Mouse (Mus musculus): Measurements from ENCODE around the gene AI593442. TPM values are rescaled to one million over a fixed set of nuclear protein-coding genes. Genes with fewer than 3 reads are reported as not detected.

AI593442 gene
- total RNA-seq (2017), result not detected in 2 replicates

DNA sequence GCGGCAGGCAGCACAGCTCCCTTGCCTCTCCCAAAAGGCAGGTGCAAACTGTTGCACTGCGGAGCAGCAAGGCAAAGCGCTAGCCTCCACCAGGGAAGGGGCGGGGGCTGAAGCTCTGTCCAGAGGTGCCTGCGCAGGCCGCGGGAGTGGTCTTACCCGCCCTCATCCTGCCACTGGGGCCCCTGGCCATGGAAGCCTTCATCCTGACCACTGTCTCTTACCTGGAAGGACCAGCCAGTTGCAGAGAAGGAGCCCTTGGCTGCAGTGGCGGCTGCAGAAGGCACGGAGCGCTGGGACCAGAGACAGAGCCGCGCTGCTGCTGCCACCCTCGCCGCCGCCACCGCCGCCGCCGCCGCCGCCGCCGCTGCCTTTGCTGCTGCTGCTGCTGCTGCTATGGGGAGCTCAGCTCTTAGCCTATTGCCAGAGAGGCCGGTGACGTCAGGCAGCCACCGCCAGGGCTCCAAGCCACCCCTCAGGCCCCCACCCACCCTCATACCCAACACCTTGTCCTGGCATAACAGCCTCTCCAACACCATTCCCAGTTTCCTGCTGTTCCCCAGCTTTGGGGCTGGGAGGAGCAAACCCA lies at the start of gene AI593442:
TSS of gene AI593442 (minus strand) at position 419 of the 586 bp plus-strand sequence.
- no peak for ATAC-seq (ENCODE audit: extremely low read depth, insufficient number of reproducible peaks, low FRiP score, poor library complexity, severe bottlenecking)

DNA sequence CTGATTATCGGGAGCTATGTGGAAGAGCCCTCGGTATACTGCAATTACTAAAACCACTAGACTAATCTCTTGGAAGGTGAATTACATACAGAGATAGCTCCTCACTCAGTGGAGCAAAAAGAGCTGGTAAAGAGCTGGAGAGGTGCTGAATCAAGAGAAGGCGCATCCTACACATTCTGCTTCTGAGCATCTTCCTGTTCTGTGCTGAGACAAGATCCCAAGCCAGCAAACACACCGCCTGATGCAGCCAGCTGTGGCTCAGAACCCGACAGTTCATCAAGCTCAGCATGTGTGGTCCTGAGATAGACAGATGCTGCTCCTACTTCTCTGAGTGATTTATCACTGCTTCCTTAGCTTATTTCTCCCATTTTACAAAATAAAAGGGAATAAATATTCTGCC lies 49.2 kb upstream of the AI593442 start:
- ATAC-seq (ENCODE audit: extremely low read depth, insufficient number of reproducible peaks, low FRiP score, poor library complexity, severe bottlenecking), result no peak

DNA sequence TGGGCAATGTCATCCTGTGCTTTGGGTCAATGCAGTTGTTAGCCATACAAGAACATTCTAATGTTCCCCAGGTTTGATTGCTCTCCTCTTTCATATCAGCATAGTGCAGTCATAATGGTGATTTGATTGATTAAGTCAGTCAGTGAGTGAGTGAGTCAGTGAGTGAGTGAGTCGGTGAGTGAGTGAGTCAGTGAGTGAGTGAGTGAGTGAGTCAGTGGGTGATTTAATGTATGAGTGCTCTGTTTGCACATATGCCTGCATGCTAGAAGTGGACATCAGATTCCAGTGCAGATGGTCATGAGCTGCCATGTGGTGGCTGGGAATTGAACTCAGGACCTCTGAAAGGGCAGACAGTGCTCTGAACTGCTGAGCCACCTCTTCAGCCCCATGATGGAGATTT lies 43.0 kb upstream of the AI593442 start:
- ATAC-seq (ENCODE audit: extremely low read depth, insufficient number of reproducible peaks, low FRiP score, poor library complexity, severe bottlenecking), result no peak

DNA sequence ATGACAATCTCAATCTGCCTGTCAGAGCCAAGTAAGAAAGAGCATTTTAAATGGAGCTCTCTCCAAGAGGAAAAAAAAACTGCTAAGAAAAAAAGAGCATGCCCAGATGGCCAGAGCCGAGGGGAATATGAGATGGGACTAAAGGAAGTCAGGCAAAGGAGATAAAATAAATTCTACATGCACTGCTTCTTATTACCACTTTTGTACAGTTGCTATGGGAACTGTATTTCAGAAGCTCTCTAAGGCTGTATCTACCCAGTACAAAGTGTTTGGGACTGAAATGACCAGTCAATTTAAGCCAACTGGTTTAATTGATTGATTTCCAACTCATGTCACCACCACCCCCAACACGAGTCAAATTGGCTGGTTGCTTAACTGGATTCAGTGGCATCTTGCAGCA lies 40.0 kb upstream of the AI593442 start:
- no peak for ATAC-seq (ENCODE audit: extremely low read depth, insufficient number of reproducible peaks, low FRiP score, poor library complexity, severe bottlenecking)

DNA sequence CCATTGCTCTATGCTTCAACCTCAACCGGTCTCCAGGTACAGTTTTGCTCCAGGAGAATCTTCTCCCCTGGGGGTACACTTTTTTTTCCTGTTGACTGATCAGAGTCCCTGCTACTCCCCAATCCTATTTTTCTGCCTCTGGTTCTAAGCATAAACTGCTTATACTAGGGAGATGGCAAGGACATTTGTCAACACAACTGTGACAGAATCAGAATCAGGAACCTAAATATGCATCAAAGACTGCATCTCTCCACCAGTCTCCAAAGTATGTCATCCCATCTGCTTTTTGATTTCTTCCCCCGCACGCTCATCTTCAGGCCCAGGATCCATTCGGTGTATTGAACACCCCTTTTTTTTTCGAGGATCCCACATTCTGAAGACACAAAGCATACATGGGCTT lies 456 bp upstream of the AI593442 start:
- ATAC-seq (ENCODE audit: extremely low read depth, insufficient number of reproducible peaks, low FRiP score, poor library complexity, severe bottlenecking), result no peak

DNA sequence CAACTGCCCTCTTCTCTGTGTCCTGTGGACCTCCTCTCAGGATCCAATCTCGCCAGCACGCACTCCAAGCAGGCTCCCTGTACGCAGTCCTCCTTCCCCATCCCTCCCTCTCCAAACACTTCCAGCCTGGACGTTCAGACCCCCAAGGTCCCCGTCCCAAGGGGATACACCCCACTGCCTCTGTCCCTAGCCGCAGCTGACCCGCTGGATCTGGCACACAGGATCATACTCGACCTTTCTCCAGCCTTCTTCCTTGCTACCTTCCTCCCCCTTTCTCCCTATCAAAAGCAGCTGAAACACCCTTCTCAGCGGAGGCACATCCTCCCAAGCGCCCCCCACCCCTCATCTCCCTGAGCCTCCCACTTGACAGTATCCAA lies 753 bp downstream of the AI593442 start:
- ATAC-seq (ENCODE audit: extremely low read depth, insufficient number of reproducible peaks, low FRiP score, poor library complexity, severe bottlenecking), result no peak

DNA sequence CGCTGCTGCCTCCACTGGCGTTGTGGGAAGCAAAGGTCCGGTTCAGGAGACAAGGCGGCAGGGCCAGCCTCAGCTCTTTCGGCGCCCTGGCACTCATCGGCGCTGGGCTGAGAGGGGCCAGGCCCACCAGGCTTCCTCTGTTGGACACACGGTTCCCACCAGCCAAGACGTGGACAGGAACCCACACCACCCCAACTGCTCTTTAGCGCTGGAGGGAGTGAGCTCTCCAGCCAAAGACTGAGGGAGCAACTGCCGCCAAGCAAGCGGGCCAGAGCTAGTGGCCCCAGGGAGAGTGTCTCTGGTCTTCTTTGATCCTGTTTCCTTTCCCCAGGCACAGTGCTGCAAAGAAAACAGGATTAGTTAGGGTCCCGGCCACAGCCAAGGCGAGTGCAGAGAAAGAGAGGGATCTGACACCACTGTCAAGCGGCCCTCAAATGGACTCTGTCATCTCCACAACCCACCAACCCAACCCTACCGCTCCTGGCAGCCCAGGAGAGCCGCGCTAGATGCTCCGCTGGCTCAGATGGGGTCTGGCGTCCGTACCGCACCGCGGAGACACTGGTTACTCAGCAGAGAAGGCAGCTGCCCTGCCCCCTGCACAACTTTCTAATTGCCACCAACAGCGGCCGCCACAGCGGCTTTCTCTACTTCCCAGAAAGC lies 1.3 kb downstream of the AI593442 start:
- no peak for ATAC-seq (ENCODE audit: extremely low read depth, insufficient number of reproducible peaks, low FRiP score, poor library complexity, severe bottlenecking)

DNA sequence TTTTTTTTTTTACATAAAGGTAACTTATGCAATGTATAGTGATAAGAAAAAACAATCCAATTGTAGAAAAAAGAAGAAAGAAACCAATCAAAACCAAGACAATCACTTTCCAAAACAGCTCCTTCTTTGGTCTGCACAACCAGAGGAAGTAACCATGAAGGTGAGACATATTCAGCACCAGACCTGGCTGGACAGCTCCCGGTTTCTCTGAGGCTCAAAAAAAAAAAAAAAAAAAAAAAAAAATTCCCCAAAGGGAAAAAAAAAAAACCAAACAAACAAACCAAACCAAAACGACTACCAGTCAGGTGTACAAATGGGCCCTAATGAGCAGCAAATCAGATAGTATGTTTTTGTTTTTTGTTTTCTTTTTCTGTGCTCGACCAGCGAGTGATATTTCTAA lies 3.0 kb downstream of the AI593442 start:
- ATAC-seq (ENCODE audit: extremely low read depth, insufficient number of reproducible peaks, low FRiP score, poor library complexity, severe bottlenecking), result no peak

DNA sequence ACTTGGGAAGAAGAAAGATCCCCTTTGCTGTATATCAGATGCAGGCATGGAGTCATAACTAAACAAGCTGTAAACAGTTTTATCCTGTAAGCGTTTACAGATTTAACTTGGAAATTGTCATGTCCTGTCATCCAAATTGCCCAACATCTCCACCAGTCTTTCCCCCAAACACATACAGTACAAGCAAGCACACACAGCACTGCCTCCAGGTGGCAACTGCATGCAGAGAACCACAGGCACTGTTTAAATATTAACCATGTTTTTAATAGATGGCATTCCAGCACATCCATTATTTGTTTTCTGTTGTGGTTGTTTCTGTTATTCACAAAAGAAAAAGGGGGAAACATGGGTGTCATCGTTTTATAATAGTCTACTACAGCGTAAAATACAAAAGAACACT lies 3.6 kb downstream of the AI593442 start:
- ATAC-seq (ENCODE audit: extremely low read depth, insufficient number of reproducible peaks, low FRiP score, poor library complexity, severe bottlenecking), result no peak

DNA sequence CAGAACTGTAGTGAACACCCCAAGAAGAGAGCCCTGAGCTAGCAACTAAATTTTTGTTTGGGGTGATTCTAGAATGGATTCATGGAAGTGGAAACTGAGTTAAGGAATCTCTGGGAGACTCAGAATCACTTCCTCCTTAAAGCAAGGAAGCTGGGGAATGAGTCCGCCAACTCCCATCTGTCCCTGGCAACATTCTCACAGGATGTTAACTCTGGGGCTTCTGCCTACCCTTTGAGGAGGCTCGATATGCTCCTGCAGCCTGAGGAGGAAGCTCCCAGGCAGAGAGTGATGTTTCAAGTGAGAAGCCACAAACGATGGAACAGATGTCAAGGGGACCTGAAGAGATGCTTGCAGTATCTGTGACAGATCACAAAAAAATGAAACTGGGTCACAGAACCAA lies 18.2 kb downstream of the AI593442 start:
- no peak for ATAC-seq (ENCODE audit: extremely low read depth, insufficient number of reproducible peaks, low FRiP score, poor library complexity, severe bottlenecking)

DNA sequence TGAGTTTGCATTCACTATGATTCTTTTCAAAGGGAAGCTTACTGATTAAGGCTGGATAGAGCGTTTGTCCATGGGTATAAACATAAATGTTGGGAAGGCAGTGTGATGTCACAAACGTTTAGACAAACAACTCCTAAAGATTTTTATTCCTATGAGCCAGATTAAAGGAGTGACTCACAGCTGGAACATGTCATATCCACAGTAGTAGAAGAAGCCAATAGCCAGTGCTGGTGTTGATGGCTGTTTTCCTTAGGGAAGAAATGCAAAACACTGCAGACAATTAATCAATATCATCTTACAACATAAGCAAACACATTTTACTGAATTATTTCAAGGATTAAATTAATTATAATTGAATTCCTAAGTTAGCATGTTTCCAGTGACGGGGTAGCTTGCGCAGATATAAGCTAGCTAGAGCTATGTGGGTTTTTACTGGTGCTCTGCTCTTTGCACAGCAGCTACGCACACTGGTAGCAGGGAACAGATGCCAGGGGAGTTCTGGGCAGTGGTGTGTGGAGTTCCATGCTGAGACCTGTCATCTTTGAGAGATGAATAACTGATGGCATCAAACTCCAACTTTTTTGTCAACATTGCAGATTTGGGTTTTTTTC lies 29.1 kb downstream of the AI593442 start:
- no peak for ATAC-seq (ENCODE audit: extremely low read depth, insufficient number of reproducible peaks, low FRiP score, poor library complexity, severe bottlenecking)

DNA sequence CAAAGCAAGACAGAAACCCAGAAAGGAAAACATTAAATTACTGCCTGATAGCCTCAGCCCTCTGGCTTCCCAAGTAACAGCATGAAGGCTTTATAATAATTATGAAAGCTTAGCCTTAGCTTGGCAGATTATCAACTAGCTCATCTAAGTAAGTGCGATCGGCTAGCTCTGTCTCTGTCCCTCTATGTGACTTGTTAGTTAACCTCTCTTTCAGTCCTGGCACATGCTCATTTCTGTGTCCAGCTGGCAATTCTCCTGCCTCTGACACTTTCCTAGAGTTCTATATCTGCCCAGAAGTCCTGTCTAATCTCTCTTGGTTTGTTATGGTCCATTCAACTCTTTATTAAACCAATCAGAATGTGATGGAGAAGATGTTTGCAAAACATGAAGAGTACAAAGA lies 34.3 kb downstream of the AI593442 start:
- ATAC-seq (ENCODE audit: extremely low read depth, insufficient number of reproducible peaks, low FRiP score, poor library complexity, severe bottlenecking), result no peak

DNA sequence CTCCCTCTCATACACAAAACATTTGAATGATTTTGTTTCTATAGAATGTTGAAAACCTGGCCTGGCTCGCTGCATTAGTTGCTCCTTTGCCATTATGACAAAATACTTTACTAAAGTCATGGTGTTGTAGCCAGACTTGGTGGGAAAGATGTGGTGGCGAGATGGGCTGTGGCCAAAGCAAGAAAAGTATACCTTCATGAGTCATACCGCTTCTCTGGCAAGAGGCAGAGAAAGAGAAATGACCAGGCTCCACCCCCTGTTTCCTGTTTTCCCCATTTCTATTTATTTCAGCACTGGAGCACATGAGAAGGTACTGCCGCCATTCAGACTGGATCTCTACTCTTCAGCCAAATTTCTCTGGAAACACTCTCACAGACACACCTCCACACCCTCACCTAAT lies 35.0 kb downstream of the AI593442 start:
- no peak for ATAC-seq (ENCODE audit: extremely low read depth, insufficient number of reproducible peaks, low FRiP score, poor library complexity, severe bottlenecking)

DNA sequence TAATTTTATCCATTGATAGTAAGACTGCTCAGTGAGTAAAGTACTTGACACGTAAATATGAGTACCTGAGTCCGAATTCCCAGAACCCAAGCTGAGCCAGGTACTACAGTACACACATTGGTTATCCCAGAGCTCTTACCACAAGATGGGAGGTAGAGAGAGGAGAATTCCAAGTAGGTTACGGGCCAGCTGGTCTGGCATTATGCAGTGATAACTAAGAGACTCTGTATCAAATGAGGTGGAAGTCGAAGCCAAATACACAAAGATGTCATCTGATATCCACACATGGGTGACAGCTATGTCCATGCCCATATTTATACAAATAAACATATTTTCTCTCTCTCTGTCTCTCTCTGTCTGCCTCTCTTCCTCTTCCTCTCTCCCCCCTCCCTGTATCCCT lies 35.4 kb downstream of the AI593442 start:
- no peak for ATAC-seq (ENCODE audit: extremely low read depth, insufficient number of reproducible peaks, low FRiP score, poor library complexity, severe bottlenecking)

DNA sequence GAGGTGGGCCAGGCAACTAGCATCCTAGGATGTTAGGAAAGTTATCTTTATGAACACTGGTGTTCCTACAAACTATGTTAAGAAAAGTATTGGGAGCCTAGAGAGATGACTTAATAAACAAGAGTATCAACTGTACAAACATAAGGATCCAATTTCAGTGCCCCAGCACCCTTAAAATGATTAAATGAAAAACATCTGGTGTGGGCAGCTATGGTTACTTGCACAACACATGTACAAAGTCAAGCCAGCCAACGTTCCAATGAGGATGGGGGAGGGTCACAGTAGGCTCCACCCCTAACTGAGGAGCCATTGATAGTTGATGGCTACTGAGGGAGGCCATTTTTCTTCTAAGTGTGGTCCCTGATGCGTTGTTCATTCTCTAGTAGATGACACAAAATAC lies 43.6 kb downstream of the AI593442 start:
- no peak for ATAC-seq (ENCODE audit: extremely low read depth, insufficient number of reproducible peaks, low FRiP score, poor library complexity, severe bottlenecking)

DNA sequence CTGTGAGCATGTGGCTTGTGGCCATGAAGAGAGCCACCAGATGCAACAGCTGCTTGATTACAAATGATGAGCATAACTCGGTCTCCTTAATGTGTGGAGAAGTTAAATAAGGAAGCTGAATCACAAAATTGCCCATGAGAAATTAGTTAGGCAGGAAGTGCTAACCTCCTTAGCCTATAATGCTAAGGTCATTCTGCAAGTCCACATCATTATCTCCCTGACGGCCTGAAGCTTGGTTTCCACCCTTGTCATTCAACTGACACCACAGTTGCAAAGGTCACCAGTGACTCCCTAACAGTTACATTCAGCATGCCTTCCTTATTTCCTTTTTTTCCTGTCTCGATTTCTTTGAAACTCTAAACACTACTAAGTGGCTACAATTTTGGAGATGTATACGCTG lies 55.7 kb downstream of the AI593442 start:
- ATAC-seq (ENCODE audit: extremely low read depth, insufficient number of reproducible peaks, low FRiP score, poor library complexity, severe bottlenecking), result no peak
